Mouse (Mus musculus) stomach, postnatal 0 days (tissue): ENCODE results near the gene Fkbp8.

Experiments used
- CTCF ChIP-seq: IDR thresholded peaks from 2 replicates; pipeline ENCODE4 v1.5.1; 2016; ENCODE audit warnings: antibody characterized with exemption, low read depth, mild to moderate bottlenecking, moderate library complexity
- EP300 ChIP-seq: optimal IDR thresholded peaks from 2 replicates; pipeline ENCODE3; 2016; ENCODE audit warnings: antibody characterized with exemption

- no peak for TF ChIP-seq CTCF
- no peak for TF ChIP-seq EP300
Measured at GRCm38 (mm10) chr8:70511770-70512169, 15.8 kb upstream of the Fkbp8 start.
